Mouse (Mus musculus): ENCODE data around the gene Krtap5-4. TPM values are rescaled to one million over a fixed set of nuclear protein-coding genes. Genes with fewer than 3 reads are reported as not detected.
A peak's percentile ranks its signal among the peaks of the same experiment; 100 is the strongest.
"Not testable (repeated sequence)": the region's sequence is repeated elsewhere in the genome, so short reads cannot be mapped to it uniquely, and the experiment has no call there.

Krtap5-4 gene
- polyA plus RNA-seq, 1 experiment from 2014 or later: not detected

GRCm38 (mm10) chr7:142326714-142327445 lies 23.5 kb downstream of the Krtap5-4 start:
- Histone ChIP-seq H3K4me2 (no peak overlapping the region), H3K27me3 (replicated peaks) (no peaks in the 10 kb centered on the region), H3K36me3 (replicated peaks) (no peaks in the 10 kb centered on the region), H3K27ac (no peak overlapping the region), H3K9ac (no peak overlapping the region), H3K4me3 (no peak overlapping the region), H3K4me1 (no peaks in the 10 kb centered on the region), H3K9me3 (no peaks in the 10 kb centered on the region)
- ATAC-seq (replicated peaks): no peak
- 71% methylated on average over 9 of the region's 9 CpGs for WGBS

- Histone ChIP-seq H3K27ac (no peak overlapping the region), H3K27me3 (replicated peaks) (no peaks in the 10 kb centered on the region), H3K9me3 (no peaks in the 10 kb centered on the region), H3K36me3 (replicated peaks) (no peaks in the 10 kb centered on the region), H3K9ac (no peak overlapping the region), H3K4me1 (no peaks in the 10 kb centered on the region), H3K4me3 (no peak overlapping the region), H3K4me2 (no peak overlapping the region)
- 66% methylated on average over 3 of the region's 3 CpGs for WGBS
- no peak for ATAC-seq (replicated peaks)
These were observed 25.2 kb downstream of the Krtap5-4 start for GRCm38 (mm10) chr7:142328507-142328906.

GRCm38 (mm10) chr7:142330271-142330724 lies 26.9 kb downstream of the Krtap5-4 start:
- Histone ChIP-seq H3K27ac (no peak overlapping the region), H3K4me2 (no peak overlapping the region), H3K36me3 (replicated peaks) (no peaks in the 10 kb centered on the region), H3K9me3 (no peaks in the 10 kb centered on the region), H3K4me3 (no peak overlapping the region), H3K27me3 (replicated peaks) (no peaks in the 10 kb centered on the region), H3K4me1 (no peaks in the 10 kb centered on the region), H3K9ac (no peak overlapping the region)
- 72% methylated on average over 9 of the region's 9 CpGs for WGBS
- ATAC-seq (replicated peaks): no peak

GRCm38 (mm10) chr7:142331281-142331680 lies 27.9 kb downstream of the Krtap5-4 start:
- no peak for ATAC-seq (replicated peaks)

GRCm38 (mm10) chr7:142332741-142333140 lies 29.4 kb downstream of the Krtap5-4 start:
- not testable (repeated sequence) for H3K4me1 ChIP-seq; H3K9me3 ChIP-seq; H3K4me3 ChIP-seq; H3K36me3 ChIP-seq (replicated peaks); H3K9ac ChIP-seq; H3K27me3 ChIP-seq (replicated peaks); H3K4me2 ChIP-seq; H3K27ac ChIP-seq; ATAC-seq (replicated peaks)
- WGBS: 77% methylated on average over 5 of the region's 9 CpGs

More at GRCm38 (mm10) chr7:142331281-142331680, 27.9 kb downstream of the Krtap5-4 start:
- Histone ChIP-seq H3K4me2 (no peak overlapping the region), H3K4me1 (no peaks in the 10 kb centered on the region), H3K9ac (no peak overlapping the region), H3K27me3 (replicated peaks) (no peaks in the 10 kb centered on the region), H3K4me3 (no peak overlapping the region), H3K27ac (no peak overlapping the region), H3K9me3 (no peaks in the 10 kb centered on the region), H3K36me3 (replicated peaks) (no peaks in the 10 kb centered on the region)
- WGBS: 92% methylated on average over 4 of the region's 4 CpGs

- no peak overlapping the region for H3K4me3 ChIP-seq
- peak; percentile 83 for ATAC-seq (replicated peaks)
- H3K27ac ChIP-seq: no peak overlapping the region
- no peaks in the 10 kb centered on the region for H3K36me3 ChIP-seq (replicated peaks)
- H3K4me2 ChIP-seq: no peak overlapping the region
- no peak overlapping the region for H3K9ac ChIP-seq
- no peaks in the 10 kb centered on the region for H3K4me1 ChIP-seq
- H3K27me3 ChIP-seq (replicated peaks): no peaks in the 10 kb centered on the region
- H3K9me3 ChIP-seq: no peaks in the 10 kb centered on the region
- WGBS: 13% methylated on average over 3 of the region's 3 CpGs
These were observed 30.9 kb downstream of the Krtap5-4 start for GRCm38 (mm10) chr7:142334246-142334645.

GRCm38 (mm10) chr7:142335151-142335550 lies 31.8 kb downstream of the Krtap5-4 start:
- H3K27me3 ChIP-seq (replicated peaks): no peaks in the 10 kb centered on the region
- WGBS: 76% methylated on average over 8 of the region's 8 CpGs
- H3K4me2 ChIP-seq: no peak overlapping the region
- no peak overlapping the region for H3K4me3 ChIP-seq
- H3K27ac ChIP-seq: no peak overlapping the region
- no peaks in the 10 kb centered on the region for H3K4me1 ChIP-seq
- no peak for ATAC-seq (replicated peaks)
- H3K36me3 ChIP-seq (replicated peaks): no peaks in the 10 kb centered on the region
- no peak overlapping the region for H3K9ac ChIP-seq
- H3K9me3 ChIP-seq: no peaks in the 10 kb centered on the region

- Histone ChIP-seq H3K27me3 (replicated peaks) (no peaks in the 10 kb centered on the region), H3K4me2 (no peak overlapping the region), H3K4me3 (no peak overlapping the region), H3K9me3 (no peaks in the 10 kb centered on the region), H3K36me3 (replicated peaks) (no peaks in the 10 kb centered on the region), H3K9ac (no peak overlapping the region), H3K4me1 (no peaks in the 10 kb centered on the region), H3K27ac (no peak overlapping the region)
- ATAC-seq (replicated peaks): no peak
- WGBS: 58% methylated on average over 10 of the region's 10 CpGs
These were observed 37.1 kb downstream of the Krtap5-4 start for GRCm38 (mm10) chr7:142340269-142340970.

GRCm38 (mm10) chr7:142341564-142342246 lies 38.4 kb downstream of the Krtap5-4 start:
- Histone ChIP-seq H3K4me3 (no peak overlapping the region), H3K4me1 (no peaks in the 10 kb centered on the region), H3K27me3 (replicated peaks) (no peaks in the 10 kb centered on the region), H3K27ac (no peak overlapping the region), H3K9ac (no peak overlapping the region), H3K4me2 (no peak overlapping the region), H3K36me3 (replicated peaks) (no peaks in the 10 kb centered on the region), H3K9me3 (no peaks in the 10 kb centered on the region)
- 87% methylated on average over 10 of the region's 10 CpGs for WGBS
- ATAC-seq (replicated peaks): no peak

- Histone ChIP-seq H3K9me3 (no peaks in the 10 kb centered on the region), H3K36me3 (replicated peaks) (no peaks in the 10 kb centered on the region), H3K27ac (no peak overlapping the region), H3K9ac (no peak overlapping the region), H3K4me3 (no peak overlapping the region), H3K4me2 (no peak overlapping the region), H3K27me3 (replicated peaks) (no peaks in the 10 kb centered on the region), H3K4me1 (no peaks in the 10 kb centered on the region)
- WGBS: 80% methylated on average over 3 of the region's 3 CpGs
- no peak for ATAC-seq (replicated peaks)
These were observed 38.9 kb downstream of the Krtap5-4 start for GRCm38 (mm10) chr7:142342247-142342640.

GRCm38 (mm10) chr7:142347542-142347941 lies 44.2 kb downstream of the Krtap5-4 start:
- no peaks in the 10 kb centered on the region for H3K36me3 ChIP-seq (replicated peaks)
- no peak overlapping the region for H3K4me3 ChIP-seq
- no peak for ATAC-seq (replicated peaks)
- peaks cover 5% of the 10 kb centered on the region for H3K4me1 ChIP-seq
- H3K27ac ChIP-seq: no peak overlapping the region
- H3K9me3 ChIP-seq: no peaks in the 10 kb centered on the region
- WGBS: 89% methylated on average over 4 of the region's 4 CpGs
- H3K27me3 ChIP-seq (replicated peaks): no peaks in the 10 kb centered on the region
- H3K9ac ChIP-seq: no peak overlapping the region
- H3K4me2 ChIP-seq: no peak overlapping the region

- H3K36me3 ChIP-seq (replicated peaks): no peaks in the 10 kb centered on the region
- WGBS: 19% methylated on average over 9 of the region's 9 CpGs
- no peak overlapping the region for H3K4me3 ChIP-seq
- H3K4me2 ChIP-seq: no peak overlapping the region
- no peaks in the 10 kb centered on the region for H3K27me3 ChIP-seq (replicated peaks)
- peaks cover 5% of the 10 kb centered on the region for H3K4me1 ChIP-seq
- H3K27ac ChIP-seq: peak overlapping the region; percentile 59
- peak; percentile 76; the same call in 1 of the 2 replicates for ATAC-seq (replicated peaks)
- H3K9me3 ChIP-seq: no peaks in the 10 kb centered on the region
- H3K9ac ChIP-seq: no peak overlapping the region
These were observed 46.1 kb downstream of the Krtap5-4 start for GRCm38 (mm10) chr7:142349308-142349961.
